Mouse (Mus musculus): Measurements from ENCODE around the gene Nceh1. TPM values are rescaled to one million over a fixed set of nuclear protein-coding genes. Genes with fewer than 3 reads are reported as not detected.

Nceh1 gene
- polyA plus RNA-seq, 1 experiment from 2014 or later = 28.4 TPM

DNA sequence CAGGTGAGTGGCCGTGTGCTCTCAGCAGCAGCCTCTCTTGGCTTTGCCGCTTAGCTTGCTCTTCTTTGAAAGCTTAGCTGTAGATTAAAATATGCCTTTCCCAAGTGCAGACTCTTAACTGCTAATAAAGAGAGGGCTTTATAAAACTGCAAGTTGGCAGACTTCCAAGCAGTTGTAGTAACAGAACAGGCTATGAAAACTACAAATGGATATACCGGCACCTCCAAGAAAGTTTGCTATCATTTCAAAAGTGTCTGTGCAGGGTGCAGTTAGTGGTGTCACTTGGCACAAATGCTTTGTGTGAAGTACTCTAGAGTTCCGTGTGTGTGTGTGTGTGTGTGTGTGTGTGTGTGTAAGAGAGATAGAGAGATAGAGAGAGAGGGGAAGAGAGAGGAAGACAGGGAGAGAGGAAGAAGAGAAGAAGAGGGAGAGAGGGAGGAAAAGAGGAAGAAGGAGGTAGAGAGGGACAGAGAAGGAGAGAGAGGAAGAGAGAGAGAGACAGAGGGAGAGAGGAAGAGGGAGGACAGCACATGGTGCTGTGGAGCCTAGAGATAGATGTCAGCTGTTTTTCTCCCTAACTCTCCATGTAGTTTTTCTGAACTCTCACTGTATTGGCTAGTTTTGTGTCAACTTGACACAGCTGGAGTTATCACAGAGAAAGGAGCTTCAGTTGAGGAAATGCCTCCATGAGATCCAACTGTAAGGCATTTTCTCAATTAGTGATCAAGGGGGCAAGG, 134.7 kb downstream of the Nceh1 start:
- peak overlapping the region; percentile 47; the same call in 1 of the 2 replicates for H3K9ac ChIP-seq (ENCODE audit: low read length)
- no peak for TF ChIP-seq EP300 (optimal IDR thresholded peaks at IDR 0.05)
- no peak for TF ChIP-seq CTCF (IDR thresholded peaks at IDR 0.05; ENCODE audit: low read depth)
- peak overlapping the region; percentile 30; the same call in 1 of the 2 replicates for H3K27ac ChIP-seq (replicated peaks)
- H3K4me2 ChIP-seq (replicated peaks; ENCODE audit: low read depth) = peak overlapping the region; percentile 52
- no peaks in the 10 kb centered on the region for H3K36me3 ChIP-seq (ENCODE audit: control insufficient read depth, insufficient read depth, low read length)
- H3K9me3 ChIP-seq (ENCODE audit: control insufficient read depth, low read length) = no peaks in the 10 kb centered on the region
- DNase-seq (ENCODE audit: low spot score) = no peak
- no peak for ATAC-seq (ENCODE audit: low FRiP score, low TSS enrichment)
- no peaks in the 10 kb centered on the region for H3K4me1 ChIP-seq (replicated peaks; ENCODE audit: control insufficient read depth, insufficient read depth)
- H3K4me3 ChIP-seq (ENCODE audit: low read depth, low read length) = peak overlapping the region; percentile 34
- no peaks in the 10 kb centered on the region for H3K27me3 ChIP-seq (ENCODE audit: control insufficient read depth, insufficient read depth, low read length)
- WGBS = 14% methylated on average over 4 of the region's 4 CpGs

GRCm38 (mm10) chr3:27319650-27320049, 136.9 kb downstream of the Nceh1 start:
- H3K9me3 ChIP-seq (ENCODE audit: control insufficient read depth, low read length) = no peaks in the 10 kb centered on the region
- no peak overlapping the region for H3K9ac ChIP-seq (ENCODE audit: low read length)
- DNase-seq (ENCODE audit: low spot score) (no peak), ATAC-seq (ENCODE audit: low FRiP score, low TSS enrichment) (no peak)
- no peak overlapping the region for H3K27ac ChIP-seq (replicated peaks)
- no peak overlapping the region for H3K4me2 ChIP-seq (replicated peaks; ENCODE audit: low read depth)
- TF ChIP-seq CTCF (IDR thresholded peaks at IDR 0.05; ENCODE audit: low read depth) (no peak), EP300 (optimal IDR thresholded peaks at IDR 0.05) (no peak)
- H3K36me3 ChIP-seq (ENCODE audit: control insufficient read depth, insufficient read depth, low read length) = no peaks in the 10 kb centered on the region
- no peaks in the 10 kb centered on the region for H3K27me3 ChIP-seq (ENCODE audit: control insufficient read depth, insufficient read depth, low read length)
- no peaks in the 10 kb centered on the region for H3K4me1 ChIP-seq (replicated peaks; ENCODE audit: control insufficient read depth, insufficient read depth)
- no CpG with 5 or more reads among the region's 1 CpGs for WGBS
- H3K4me3 ChIP-seq (ENCODE audit: low read depth, low read length) = no peak overlapping the region

- H3K4me2 ChIP-seq (replicated peaks; ENCODE audit: low read depth) = no peak overlapping the region
- no peak for ATAC-seq (ENCODE audit: low FRiP score, low TSS enrichment)
- no peak for TF ChIP-seq CTCF (IDR thresholded peaks at IDR 0.05; ENCODE audit: low read depth)
- no peak for TF ChIP-seq EP300 (optimal IDR thresholded peaks at IDR 0.05)
- H3K27ac ChIP-seq (replicated peaks) = no peak overlapping the region
- H3K27me3 ChIP-seq (ENCODE audit: control insufficient read depth, insufficient read depth, low read length) = no peaks in the 10 kb centered on the region
- H3K4me3 ChIP-seq (ENCODE audit: low read depth, low read length) = no peak overlapping the region
- no peak overlapping the region for H3K9ac ChIP-seq (ENCODE audit: low read length)
- WGBS = 69% methylated on average over 9 of the region's 9 CpGs
- no peaks in the 10 kb centered on the region for H3K9me3 ChIP-seq (ENCODE audit: control insufficient read depth, low read length)
- H3K36me3 ChIP-seq (ENCODE audit: control insufficient read depth, insufficient read depth, low read length) = no peaks in the 10 kb centered on the region
- no peaks in the 10 kb centered on the region for H3K4me1 ChIP-seq (replicated peaks; ENCODE audit: control insufficient read depth, insufficient read depth)
- DNase-seq (ENCODE audit: low spot score) = no peak
Observed at GRCm38 (mm10) chr3:27320613-27321495, 138.1 kb downstream of the Nceh1 start.

DNA sequence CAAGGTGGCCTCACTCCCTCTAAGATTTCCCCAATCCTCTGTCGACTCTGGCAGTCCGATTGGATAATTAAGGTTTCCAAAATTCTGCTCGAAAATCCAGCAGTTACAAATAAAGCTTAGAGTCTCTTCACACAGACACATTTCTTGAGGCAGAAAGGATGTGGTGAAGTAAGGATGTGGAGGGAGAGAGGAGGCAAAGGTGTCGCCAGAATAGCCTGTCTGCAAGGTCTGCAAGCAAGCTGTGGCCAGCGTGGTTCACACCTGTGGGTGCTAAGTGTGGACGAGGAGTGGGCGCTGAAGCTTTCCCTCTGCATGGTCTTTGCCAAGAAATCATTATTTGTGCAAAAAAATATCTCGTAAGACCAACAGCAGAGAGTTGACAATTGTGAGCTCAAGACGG, 139.8 kb downstream of the Nceh1 start:
- Histone ChIP-seq H3K4me3 (ENCODE audit: low read depth, low read length) (no peak overlapping the region), H3K9me3 (ENCODE audit: control insufficient read depth, low read length) (no peaks in the 10 kb centered on the region), H3K27ac (replicated peaks) (no peak overlapping the region), H3K4me2 (replicated peaks; ENCODE audit: low read depth) (no peak overlapping the region), H3K27me3 (ENCODE audit: control insufficient read depth, insufficient read depth, low read length) (no peaks in the 10 kb centered on the region), H3K9ac (ENCODE audit: low read length) (no peak overlapping the region), H3K4me1 (replicated peaks; ENCODE audit: control insufficient read depth, insufficient read depth) (no peaks in the 10 kb centered on the region), H3K36me3 (ENCODE audit: control insufficient read depth, insufficient read depth, low read length) (no peaks in the 10 kb centered on the region)
- DNase-seq (ENCODE audit: low spot score) (no peak), ATAC-seq (ENCODE audit: low FRiP score, low TSS enrichment) (no peak)
- TF ChIP-seq EP300 (optimal IDR thresholded peaks at IDR 0.05) = no peak
- no peak for TF ChIP-seq CTCF (IDR thresholded peaks at IDR 0.05; ENCODE audit: low read depth)
- WGBS = 72% methylated on average over 9 of the region's 9 CpGs

GRCm38 (mm10) chr3:27323551-27323950, 140.8 kb downstream of the Nceh1 start:
- TF ChIP-seq EP300 (optimal IDR thresholded peaks at IDR 0.05) (no peak), CTCF (IDR thresholded peaks at IDR 0.05; ENCODE audit: low read depth) (no peak)
- Histone ChIP-seq H3K9me3 (ENCODE audit: control insufficient read depth, low read length) (no peaks in the 10 kb centered on the region), H3K27me3 (ENCODE audit: control insufficient read depth, insufficient read depth, low read length) (no peaks in the 10 kb centered on the region), H3K9ac (ENCODE audit: low read length) (no peak overlapping the region), H3K4me3 (ENCODE audit: low read depth, low read length) (no peak overlapping the region), H3K36me3 (ENCODE audit: control insufficient read depth, insufficient read depth, low read length) (no peaks in the 10 kb centered on the region), H3K4me1 (replicated peaks; ENCODE audit: control insufficient read depth, insufficient read depth) (no peaks in the 10 kb centered on the region), H3K27ac (replicated peaks) (no peak overlapping the region), H3K4me2 (replicated peaks; ENCODE audit: low read depth) (no peak overlapping the region)
- WGBS = 44% methylated on average over 5 of the region's 5 CpGs
- DNase-seq (ENCODE audit: low spot score) = no peak
- no peak for ATAC-seq (ENCODE audit: low FRiP score, low TSS enrichment)
